Mouse (Mus musculus) spleen, adult 2 months (tissue): ENCODE results near the gene Ttc1.

ENCODE experiments used
- CTCF ChIP-seq: fragments of 200-500 bp; IDR thresholded peaks from 2 replicates; pipeline ENCODE4 v1.5.1; 2011; ENCODE audit warnings: mild to moderate bottlenecking, inconsistent platforms; ENCODE audit not compliant: insufficient read depth, insufficient read length, insufficient replicate concordance; ENCODE audit errors: extremely low read depth
- POLR2A ChIP-seq: fragments of 200-500 bp; IDR thresholded peaks from 2 replicates; pipeline ENCODE4 v1.6.1; 2011; ENCODE audit warnings: low read depth, low read length, inconsistent platforms

DNA sequence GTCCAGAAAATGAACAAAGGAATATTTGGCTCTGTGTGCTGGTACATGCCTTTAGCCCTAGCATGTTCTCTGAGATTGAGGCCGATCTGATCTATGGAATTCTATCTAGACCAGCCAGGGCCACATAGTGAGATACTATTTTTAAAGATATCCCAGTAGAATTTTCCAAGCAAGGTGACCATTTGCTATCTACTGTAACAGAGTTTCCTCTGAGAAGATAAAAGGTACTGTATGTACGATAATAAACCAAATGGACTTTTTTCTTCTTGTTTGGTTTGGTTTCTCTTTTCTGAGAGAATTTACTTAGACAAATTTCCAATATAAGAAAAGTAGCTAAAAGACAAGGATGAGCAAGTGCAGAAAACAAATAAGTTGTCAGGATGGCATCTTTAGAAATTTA, 39.4 kb downstream of the Ttc1 start:
- TF ChIP-seq POLR2A (no peak), CTCF (no peak)
